Mouse (Mus musculus) heart, embryonic 11.5 days (tissue): ENCODE data around the gene Gjb5. TPM values are rescaled to one million over a fixed set of nuclear protein-coding genes. Genes with fewer than 3 reads are reported as not detected.

ENCODE experiments used
- ATAC-seq: fragments of 200-750 bp; cut with Nextera tagmentation; replicated peaks from 2 replicates; pipeline ENCODE4 v1.8.0; 2017; ENCODE audit warnings: moderate library complexity; ENCODE audit not compliant: insufficient number of reproducible peaks, low FRiP score, low TSS enrichment
- H3K27ac ChIP-seq: fragments of 300-500 bp; sonication (generic); 2 replicates; pipeline ENCODE4 v1.5.1; 2014; ENCODE audit warnings: mild to moderate bottlenecking, low read depth, low read length
- H3K27me3 ChIP-seq: fragments of 300-500 bp; sonication (generic); 2 replicates; pipeline ENCODE4 v1.6.1; 2014; ENCODE audit warnings: mild to moderate bottlenecking, low read length, mixed read lengths; ENCODE audit not compliant: control insufficient read depth, insufficient read depth
- H3K36me3 ChIP-seq: fragments of 300-500 bp; sonication (generic); 2 replicates; pipeline ENCODE4 v1.6.1; 2014; ENCODE audit warnings: mild to moderate bottlenecking, low read length, moderate library complexity, mixed read lengths; ENCODE audit not compliant: control insufficient read depth, insufficient read depth
- H3K4me1 ChIP-seq: fragments of 300-500 bp; sonication (generic); 2 replicates; pipeline ENCODE4 v1.6.1; 2014; ENCODE audit warnings: low read length; ENCODE audit not compliant: control insufficient read depth, insufficient read depth
- H3K4me2 ChIP-seq: fragments of 300-500 bp; sonication (generic); 2 replicates; pipeline ENCODE4 v1.6.1; 2014; ENCODE audit warnings: mild to moderate bottlenecking, moderate library complexity
- H3K4me3 ChIP-seq: fragments of 300-500 bp; sonication (generic); 2 replicates; pipeline ENCODE4 v1.5.1; 2014; ENCODE audit warnings: low read depth, low read length
- H3K9ac ChIP-seq: fragments of 300-500 bp; sonication (generic); 2 replicates; pipeline ENCODE4 v1.6.1; 2014; ENCODE audit warnings: mild to moderate bottlenecking, low read depth, low read length, moderate library complexity
- H3K9me3 ChIP-seq: fragments of 300-500 bp; sonication (generic); replicated peaks from 2 replicates; pipeline ENCODE4 v1.6.1; 2016; ENCODE audit warnings: low read length; ENCODE audit not compliant: control insufficient read depth
- WGBS: fragments of 180-500 bp; shearing (Covaris S2); extraction: QIAGEN DNeasy Blood & Tissue Kit; methylation state at CpG from one replicate; pipeline ENCODE4 v1.1.7; 2014; ENCODE audit not compliant: insufficient replicate concordance; 5-methylcytosine and 5-hydroxymethylcytosine counted together
- polyA plus RNA-seq: library from polyadenylated mRNA; unstranded; fragments of >200 nt; fragmentation: Nextera tagmentation; extraction: Ambion mirVana; gene quantifications from 2 replicates; pipeline ENCODE4 v1.2.1, GENCODE M21; 2014

The Gjb5 gene
- polyA plus RNA-seq, 1 experiment from 2014 or later, result 0.70 TPM

GRCm38 (mm10) chr4:127312349-127312748 lies 45.6 kb downstream of the Gjb5 start:
- H3K27ac ChIP-seq, result no peak overlapping the region

GRCm38 (mm10) chr4:127311561-127311960 lies 46.4 kb downstream of the Gjb5 start:
- Histone ChIP-seq H3K4me3 (peak overlapping the region; percentile 53), H3K27ac (no peak overlapping the region), H3K9me3 (no peaks in the 10 kb centered on the region), H3K27me3 (peaks cover 25% of the 10 kb centered on the region), H3K4me1 (0 out of 2 replicates have a peak, but pooled peaks cover 4% of the 10 kb centered on the region), H3K36me3 (no peaks in the 10 kb centered on the region), H3K9ac (0 out of 2 replicates have a peak overlapping the region, but pooled peaks have one; percentile 23), H3K4me2 (peak overlapping the region; percentile 79)
- WGBS, result 45% methylated on average over 9 of the region's 9 CpGs
- no peak for ATAC-seq

More at GRCm38 (mm10) chr4:127312349-127312748, 45.6 kb downstream of the Gjb5 start:
- H3K4me2 ChIP-seq, result peak overlapping the region; percentile 79
- no peaks in the 10 kb centered on the region for H3K36me3 ChIP-seq
- peaks cover 25% of the 10 kb centered on the region for H3K27me3 ChIP-seq
- H3K9ac ChIP-seq, result peak overlapping the region; percentile 39
- H3K4me3 ChIP-seq, result peak overlapping the region; percentile 53
- H3K4me1 ChIP-seq, result 0 out of 2 replicates have a peak, but pooled peaks cover 4% of the 10 kb centered on the region
- H3K9me3 ChIP-seq, result no peaks in the 10 kb centered on the region
- ATAC-seq, result no peak
- WGBS, result 49% methylated on average over 24 of the region's 24 CpGs

DNA sequence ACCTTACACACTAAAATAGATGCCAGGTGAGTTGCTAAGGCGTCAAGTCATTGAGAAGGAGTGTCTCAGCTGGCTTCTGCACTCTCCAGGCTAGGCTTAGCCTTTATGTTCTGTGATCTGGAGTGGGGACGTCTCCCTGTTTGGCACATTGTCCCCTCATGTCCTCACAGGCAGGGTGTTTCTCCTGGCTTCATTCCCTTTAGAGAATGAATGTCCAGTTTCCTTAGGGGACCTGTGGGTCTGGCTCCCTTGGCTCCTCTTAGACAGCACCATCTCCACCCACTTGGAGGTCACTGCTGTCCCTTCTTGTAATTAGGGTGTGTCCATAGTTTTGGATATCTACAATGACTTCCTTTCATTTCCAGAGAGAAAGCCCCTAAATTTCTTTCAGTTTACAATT lies 51.1 kb downstream of the Gjb5 start:
- Histone ChIP-seq H3K9me3 (no peaks in the 10 kb centered on the region), H3K36me3 (no peaks in the 10 kb centered on the region), H3K4me3 (no peak overlapping the region), H3K9ac (no peak overlapping the region), H3K4me2 (no peak overlapping the region), H3K4me1 (0 out of 2 replicates have a peak, but pooled peaks cover 3% of the 10 kb centered on the region), H3K27ac (no peak overlapping the region), H3K27me3 (peaks cover 7% of the 10 kb centered on the region)
- 51% methylated on average over 2 of the region's 2 CpGs for WGBS
- ATAC-seq, result no peak

Other genes starting within 250 kb of the Gjb5 start
- 13.9 and 14.2 TPM in 2 replicates for gene Tmem35b, start 234.5 kb downstream of the Gjb5 start, polyA plus RNA-seq
- gene Dlgap3, start 189.0 kb downstream of the Gjb5 start, polyA plus RNA-seq, result 1.2 and 1.4 TPM in 2 replicates
- 62.2 and 67.7 TPM in 2 replicates for gene Smim12, start 114.4 kb downstream of the Gjb5 start, polyA plus RNA-seq
- 40.6 and 41.5 TPM in 2 replicates for gene Gja4, start 44.1 kb downstream of the Gjb5 start, polyA plus RNA-seq
- gene Gjb3, start 27.3 kb downstream of the Gjb5 start, polyA plus RNA-seq, result 0.16 and 0.41 TPM in 2 replicates
- gene Gjb4, start 4.1 kb downstream of the Gjb5 start, polyA plus RNA-seq, result not detected in 2 replicates